Mouse (Mus musculus): ENCODE results near the gene Polq.
"Not testable (repeated sequence)": the region's sequence is repeated elsewhere in the genome, so short reads cannot be mapped to it uniquely, and the experiment has no call there.

Gene Polq

DNA sequence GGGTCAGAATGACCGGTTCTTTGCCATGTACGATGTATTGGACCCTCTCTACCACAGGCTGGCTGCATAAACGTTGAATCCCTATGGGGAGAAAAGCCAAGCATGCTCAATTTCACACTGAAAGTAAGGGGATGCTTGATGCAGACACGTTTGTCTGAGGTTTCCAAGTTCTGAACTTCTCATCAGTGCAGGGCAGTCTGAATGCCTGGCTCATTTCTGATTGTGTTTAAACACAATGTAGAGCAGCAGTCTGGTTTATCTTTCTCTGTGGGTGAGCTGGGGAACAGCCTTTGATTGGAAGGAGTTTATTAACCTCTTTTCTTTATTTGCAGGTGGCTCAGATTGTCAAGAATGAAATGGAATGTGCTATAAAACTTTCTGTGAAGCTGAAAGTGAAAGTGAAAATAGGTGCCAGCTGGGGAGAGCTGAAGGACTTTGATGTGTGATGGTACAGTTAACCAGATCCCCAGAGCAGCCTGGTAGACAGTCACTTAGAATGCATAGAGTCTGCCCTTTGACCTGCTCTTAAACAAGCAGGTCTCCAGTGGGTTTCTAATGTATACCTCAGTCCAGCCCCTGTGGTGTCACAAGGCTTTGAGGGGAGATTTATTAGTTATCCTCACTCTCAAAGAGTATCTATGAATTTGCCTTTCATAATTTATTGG, 82.7 kb downstream of the Polq start:
- peak; percentile 39 for DNase-seq (ENCODE audit: low read depth, low spot score)

DNA sequence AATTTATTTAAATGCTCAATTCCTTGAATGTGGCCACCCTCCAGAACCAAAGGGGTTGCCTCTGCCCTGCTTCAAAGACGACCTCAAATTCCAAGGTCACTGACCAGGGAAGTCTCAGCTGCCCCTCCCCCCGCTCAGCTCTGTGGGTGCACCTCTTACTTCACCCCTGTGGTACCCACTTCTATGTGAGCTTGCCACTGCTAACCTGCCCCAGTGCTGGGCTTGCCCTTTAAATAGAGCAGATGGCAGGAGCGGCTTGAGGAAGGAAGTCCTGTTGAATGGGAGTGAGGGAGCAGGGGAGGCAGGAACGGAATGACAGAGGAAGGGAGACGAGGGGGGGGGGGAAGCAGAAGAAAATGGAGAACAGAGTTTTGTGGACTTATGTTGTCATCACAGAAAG, 97.2 kb downstream of the Polq start:
- DNase-seq (ENCODE audit: low read depth, low spot score) = no peak

DNA sequence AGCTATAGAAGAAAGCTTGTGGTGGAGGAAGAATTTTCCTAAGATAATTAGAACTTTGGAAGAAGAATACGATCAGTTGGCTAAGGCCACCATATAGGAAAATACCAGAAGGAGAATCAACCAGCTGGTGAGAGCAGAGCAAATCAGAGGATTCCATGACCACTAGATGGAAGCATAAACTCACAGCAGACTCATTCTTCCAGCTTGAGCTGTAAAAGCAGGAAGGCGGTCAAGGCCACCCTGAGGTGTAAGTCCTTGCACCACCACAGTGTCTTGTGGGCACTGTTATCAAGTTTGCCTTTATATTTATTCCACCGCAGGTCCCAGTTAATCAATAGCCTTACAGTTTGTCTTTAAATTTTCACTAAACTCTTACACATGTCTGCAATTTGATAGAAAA, 97.7 kb downstream of the Polq start:
- DNase-seq (ENCODE audit: low read depth, low spot score) = peak; percentile 77

DNA sequence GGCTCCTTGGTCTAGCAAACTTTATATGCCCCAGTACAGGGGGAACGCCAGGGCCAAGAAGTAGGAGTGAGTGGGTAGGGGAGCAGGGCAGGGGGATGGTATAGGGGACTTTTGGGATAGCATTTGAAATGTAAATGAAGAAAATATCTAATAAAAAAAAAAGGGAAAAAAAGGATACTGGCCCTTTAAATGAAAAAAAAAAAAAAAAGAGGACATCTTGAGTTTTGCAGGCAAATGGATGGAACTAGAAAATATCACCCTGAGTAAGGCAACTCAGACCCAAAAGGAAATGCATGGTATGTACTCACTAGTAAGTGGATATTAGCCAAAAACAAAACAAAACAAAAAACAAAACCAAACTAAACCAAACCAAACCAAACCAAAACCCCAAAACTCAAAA, 113.6 kb downstream of the Polq start:
- not testable (repeated sequence) for DNase-seq (ENCODE audit: low read depth, low spot score)

Data from mesoderm, embryonic 11.5 days (tissue).